Mouse (Mus musculus) heart, embryonic 13.5 days (tissue): ENCODE data around the gene Ralgps1. TPM values are rescaled to one million over a fixed set of nuclear protein-coding genes. Genes with fewer than 3 reads are reported as not detected.

Experiments used
- ATAC-seq: fragments of 200-750 bp; cut with Nextera tagmentation; 2 replicates; pipeline ENCODE4 v1.8.0; 2017; ENCODE audit warnings: moderate TSS enrichment; ENCODE audit not compliant: insufficient number of reproducible peaks, low FRiP score, low TSS enrichment; ENCODE audit errors: extremely low read depth
- H3K27ac ChIP-seq: fragments of 300-500 bp; sonication (generic); replicated peaks from 2 replicates; pipeline ENCODE4 v1.5.1; 2015; ENCODE audit warnings: moderate library complexity, mild to moderate bottlenecking, inconsistent platforms
- H3K27me3 ChIP-seq: fragments of 300-500 bp; sonication (generic); replicated peaks from 2 replicates; pipeline ENCODE4 v1.6.1; 2015; ENCODE audit warnings: mild to moderate bottlenecking, inconsistent platforms
- H3K36me3 ChIP-seq: fragments of 300-500 bp; sonication (generic); 2 replicates; pipeline ENCODE4 v1.6.1; 2015; ENCODE audit warnings: mild to moderate bottlenecking, inconsistent platforms
- H3K4me1 ChIP-seq: fragments of 300-500 bp; sonication (generic); 2 replicates; pipeline ENCODE4 v1.6.1; 2015; ENCODE audit warnings: inconsistent platforms
- H3K4me2 ChIP-seq: fragments of 300-500 bp; sonication (generic); 2 replicates; pipeline ENCODE4 v1.6.1; 2015; ENCODE audit warnings: inconsistent platforms, mild to moderate bottlenecking, moderate library complexity
- H3K4me3 ChIP-seq: fragments of 300-500 bp; sonication (generic); 2 replicates; pipeline ENCODE4 v1.5.1; 2015; ENCODE audit warnings: moderate library complexity, mild to moderate bottlenecking, inconsistent platforms
- H3K9ac ChIP-seq: fragments of 300-500 bp; sonication (generic); 2 replicates; pipeline ENCODE4 v1.6.1; 2015; ENCODE audit warnings: inconsistent platforms, mild to moderate bottlenecking, moderate library complexity
- H3K9me3 ChIP-seq: fragments of 300-500 bp; sonication (generic); 2 replicates; pipeline ENCODE4 v1.6.1; 2016; ENCODE audit warnings: inconsistent platforms
- WGBS: fragments of 180-500 bp; shearing (Covaris S2); methylation state at CpG from one replicate; pipeline ENCODE4 v1.1.7; 2015; ENCODE audit warnings: mixed read lengths; 5-methylcytosine and 5-hydroxymethylcytosine counted together
- polyA plus RNA-seq: library from polyadenylated mRNA; unstranded; fragments of >200 nt; fragmentation: Nextera tagmentation; extraction: Ambion mirVana; gene quantifications from 2 replicates; pipeline ENCODE4 v1.2.1, GENCODE M21; 2015

Ralgps1 gene
- polyA plus RNA-seq, 1 experiment from 2014 or later = 3.7 TPM

GRCm38 (mm10) chr2:33359184-33359583 is 12.1 kb downstream of the Ralgps1 start:
- H3K27ac ChIP-seq = no peak overlapping the region
- no peak overlapping the region for H3K4me3 ChIP-seq
- WGBS = 83% methylated on average over 8 of the region's 8 CpGs

GRCm38 (mm10) chr2:33357250-33357838 is 13.9 kb downstream of the Ralgps1 start:
- 73% methylated on average over 7 of the region's 7 CpGs for WGBS
- Histone ChIP-seq H3K36me3 (no peaks in the 10 kb centered on the region), H3K9me3 (no peaks in the 10 kb centered on the region), H3K27me3 (no peaks in the 10 kb centered on the region), H3K9ac (no peak overlapping the region), H3K4me2 (no peak overlapping the region), H3K4me3 (no peak overlapping the region), H3K4me1 (peaks cover 18% of the 10 kb centered on the region), H3K27ac (no peak overlapping the region)
- no peak for ATAC-seq

More at GRCm38 (mm10) chr2:33359184-33359583, 12.1 kb downstream of the Ralgps1 start:
- ATAC-seq = no peak
- H3K4me1 ChIP-seq = peaks cover 18% of the 10 kb centered on the region
- no peaks in the 10 kb centered on the region for H3K36me3 ChIP-seq
- H3K9ac ChIP-seq = no peak overlapping the region
- no peaks in the 10 kb centered on the region for H3K27me3 ChIP-seq
- no peaks in the 10 kb centered on the region for H3K9me3 ChIP-seq
- H3K4me2 ChIP-seq = no peak overlapping the region

- ATAC-seq = no peak
- no peak overlapping the region for H3K9ac ChIP-seq
- no peak overlapping the region for H3K4me3 ChIP-seq
- H3K4me1 ChIP-seq = peaks cover 6% of the 10 kb centered on the region
- no peaks in the 10 kb centered on the region for H3K27me3 ChIP-seq
- no peaks in the 10 kb centered on the region for H3K36me3 ChIP-seq
- no peak overlapping the region for H3K4me2 ChIP-seq
- H3K27ac ChIP-seq = no peak overlapping the region
- WGBS = 90% methylated on average over 6 of the region's 6 CpGs
- no peaks in the 10 kb centered on the region for H3K9me3 ChIP-seq
Observed at GRCm38 (mm10) chr2:33355558-33355957, 15.7 kb downstream of the Ralgps1 start.

- Histone ChIP-seq H3K4me3 (no peak overlapping the region), H3K9ac (no peak overlapping the region), H3K27me3 (no peaks in the 10 kb centered on the region), H3K4me2 (no peak overlapping the region), H3K9me3 (no peaks in the 10 kb centered on the region), H3K4me1 (peaks cover 6% of the 10 kb centered on the region), H3K36me3 (no peaks in the 10 kb centered on the region), H3K27ac (no peak overlapping the region)
- no peak for ATAC-seq
- WGBS = 63% methylated on average over 5 of the region's 5 CpGs
Observed at GRCm38 (mm10) chr2:33353432-33353831, 17.9 kb downstream of the Ralgps1 start.

GRCm38 (mm10) chr2:33351449-33351848 is 19.8 kb downstream of the Ralgps1 start:
- H3K9ac ChIP-seq = no peak overlapping the region
- no peaks in the 10 kb centered on the region for H3K9me3 ChIP-seq
- 94% methylated on average over 3 of the region's 3 CpGs for WGBS
- no peak overlapping the region for H3K4me3 ChIP-seq
- no peaks in the 10 kb centered on the region for H3K27me3 ChIP-seq
- H3K4me1 ChIP-seq = peaks cover 11% of the 10 kb centered on the region
- no peak overlapping the region for H3K27ac ChIP-seq
- H3K4me2 ChIP-seq = no peak overlapping the region
- no peak for ATAC-seq
- no peaks in the 10 kb centered on the region for H3K36me3 ChIP-seq

GRCm38 (mm10) chr2:33350921-33351320 is 20.4 kb downstream of the Ralgps1 start:
- no peaks in the 10 kb centered on the region for H3K36me3 ChIP-seq
- no peak overlapping the region for H3K4me2 ChIP-seq
- H3K9ac ChIP-seq = 0 out of 2 replicates have a peak overlapping the region, but pooled peaks have one; percentile 3
- ATAC-seq = no peak
- 65% methylated on average over 6 of the region's 6 CpGs for WGBS
- no peak overlapping the region for H3K4me3 ChIP-seq
- no peak overlapping the region for H3K27ac ChIP-seq
- H3K27me3 ChIP-seq = no peaks in the 10 kb centered on the region
- no peaks in the 10 kb centered on the region for H3K9me3 ChIP-seq
- peaks cover 16% of the 10 kb centered on the region for H3K4me1 ChIP-seq

- no peaks in the 10 kb centered on the region for H3K9me3 ChIP-seq
- H3K27me3 ChIP-seq = no peaks in the 10 kb centered on the region
- H3K4me1 ChIP-seq = peaks cover 29% of the 10 kb centered on the region
- H3K27ac ChIP-seq = no peak overlapping the region
- no peak overlapping the region for H3K4me3 ChIP-seq
- no peak overlapping the region for H3K4me2 ChIP-seq
- ATAC-seq = no peak
- no peak overlapping the region for H3K9ac ChIP-seq
- no peaks in the 10 kb centered on the region for H3K36me3 ChIP-seq
- 38% methylated on average over 2 of the region's 2 CpGs for WGBS
Observed at GRCm38 (mm10) chr2:33349581-33349980, 21.7 kb downstream of the Ralgps1 start.

GRCm38 (mm10) chr2:33349081-33349480 is 22.2 kb downstream of the Ralgps1 start:
- no peaks in the 10 kb centered on the region for H3K27me3 ChIP-seq
- H3K9me3 ChIP-seq = no peaks in the 10 kb centered on the region
- 22% methylated on average over 2 of the region's 2 CpGs for WGBS
- no peak overlapping the region for H3K4me2 ChIP-seq
- no peak overlapping the region for H3K9ac ChIP-seq
- H3K27ac ChIP-seq = no peak overlapping the region
- H3K36me3 ChIP-seq = no peaks in the 10 kb centered on the region
- H3K4me1 ChIP-seq = peaks cover 33% of the 10 kb centered on the region
- no peak for ATAC-seq
- H3K4me3 ChIP-seq = no peak overlapping the region

- H3K4me1 ChIP-seq = peaks cover 41% of the 10 kb centered on the region
- ATAC-seq = no peak
- no peaks in the 10 kb centered on the region for H3K9me3 ChIP-seq
- H3K9ac ChIP-seq = no peak overlapping the region
- no peak overlapping the region for H3K4me2 ChIP-seq
- no peaks in the 10 kb centered on the region for H3K27me3 ChIP-seq
- no peaks in the 10 kb centered on the region for H3K36me3 ChIP-seq
- no peak overlapping the region for H3K4me3 ChIP-seq
- 68% methylated on average over 3 of the region's 3 CpGs for WGBS
- H3K27ac ChIP-seq = no peak overlapping the region
Observed at GRCm38 (mm10) chr2:33348260-33348659, 23.0 kb downstream of the Ralgps1 start.

GRCm38 (mm10) chr2:33347607-33348006 is 23.7 kb downstream of the Ralgps1 start:
- Histone ChIP-seq H3K4me1 (peaks cover 48% of the 10 kb centered on the region), H3K9ac (no peak overlapping the region), H3K27me3 (no peaks in the 10 kb centered on the region), H3K4me3 (no peak overlapping the region), H3K9me3 (no peaks in the 10 kb centered on the region), H3K4me2 (no peak overlapping the region), H3K36me3 (no peaks in the 10 kb centered on the region), H3K27ac (no peak overlapping the region)
- 43% methylated on average over 3 of the region's 3 CpGs for WGBS
- ATAC-seq = no peak

- Histone ChIP-seq H3K36me3 (no peaks in the 10 kb centered on the region), H3K27ac (no peak overlapping the region), H3K9ac (no peak overlapping the region), H3K4me1 (peaks cover 55% of the 10 kb centered on the region), H3K9me3 (no peaks in the 10 kb centered on the region), H3K4me3 (no peak overlapping the region), H3K27me3 (no peaks in the 10 kb centered on the region), H3K4me2 (no peak overlapping the region)
- no peak for ATAC-seq
- whole genome bisulfite sequencing = 69% methylated on average over 5 of the region's 5 CpGs
Observed at GRCm38 (mm10) chr2:33346749-33347148, 24.5 kb downstream of the Ralgps1 start.

- no peak for ATAC-seq
- peak overlapping the region; percentile 65 for H3K27ac ChIP-seq
- H3K4me3 ChIP-seq = no peak overlapping the region
- H3K27me3 ChIP-seq = no peaks in the 10 kb centered on the region
- peak overlapping the region; percentile 69; the same call in 1 of the 2 replicates for H3K9ac ChIP-seq
- peaks cover 55% of the 10 kb centered on the region for H3K4me1 ChIP-seq
- 70% methylated on average over 4 of the region's 4 CpGs for WGBS
- no peak overlapping the region for H3K4me2 ChIP-seq
- H3K9me3 ChIP-seq = no peaks in the 10 kb centered on the region
- H3K36me3 ChIP-seq = no peaks in the 10 kb centered on the region
Observed at GRCm38 (mm10) chr2:33345956-33346355, 25.3 kb downstream of the Ralgps1 start.
